Mouse (Mus musculus): ENCODE results near the gene Zcchc2. TPM values are rescaled to one million over a fixed set of nuclear protein-coding genes. Genes with fewer than 3 reads are reported as not detected.

The Zcchc2 gene
- 0.99 and 1.1 TPM in 2 replicates for polyA plus RNA-seq (2015; fragmentation: Nextera tagmentation; extraction: Ambion mirVana)

GRCm38 (mm10) chr1:105990138-105990821 lies at the start of gene Zcchc2:
Gene Zcchc2, plus strand, starts transcription at chr1:105990406.

Other genes starting within 250 kb of the Zcchc2 start
- 0.51 and 0.69 TPM in 2 replicates for gene Tnfrsf11a, start 209.7 kb upstream of the Zcchc2 start, polyA plus RNA-seq (2015; fragmentation: Nextera tagmentation; extraction: Ambion mirVana)
- 1.9 and 2.0 TPM in 2 replicates for gene Phlpp1, start 181.3 kb downstream of the Zcchc2 start, polyA plus RNA-seq (2015; fragmentation: Nextera tagmentation; extraction: Ambion mirVana)

All from skeletal muscle tissue, postnatal 0 days (tissue).